ENCODE assay signal across 8 mouse cellular contexts in genomic region chr9:21469032-21470024, GRCm38 (mm10). TPM values are rescaled to one million over a fixed set of nuclear protein-coding genes. Genes with fewer than 3 reads are reported as not detected.
A peak's percentile ranks its signal among the peaks of the same experiment; 100 is the strongest.
DNase-seq lines count a peak whose midpoint lies in the region.

No protein-coding gene starts in this region.

- peak; percentile 46 for DNase-seq in gastrocnemius, postnatal 10 days
- DNase-seq in gastrocnemius, postnatal 4 days (ENCODE audit: low spot score in 2 of 2), result no peak
- DNase-seq in B cell, adult 2 months, result peak; percentile 76
- DNase-seq in adrenal gland, postnatal 10 days, result peak; percentile 71
- DNase-seq in forelimb bud, embryonic 11.5 days (ENCODE audit: low read depth, low spot score), result peak; percentile 30
- DNase-seq in kidney, postnatal 4 days, result peak; percentile 68 to 72
- DNase-seq in lung, postnatal 25 days (ENCODE audit: low spot score), result peak; percentile 65
- peak; percentile 68 for DNase-seq in testis, postnatal 10 days (ENCODE audit: low spot score)

RNA-seq across cellular contexts. Expression of gene Tmed1, which starts 40.7 kb away (rescaled TPM):
- 10 to 100 TPM; 29.5 to 31.8 TPM for total RNA-seq in gastrocnemius, postnatal 10 days (2021)
- 10 to 100 TPM; 38.3 to 40.6 TPM for total RNA-seq in gastrocnemius, postnatal 4 days (2021)
- total RNA-seq in adrenal gland, postnatal 10 days (2021), result 10 to 100 TPM; 30.3 to 30.4 TPM

RNA-seq across cellular contexts. Expression of gene Dnm2, which starts 44.6 kb away (rescaled TPM):
- total RNA-seq in gastrocnemius, postnatal 10 days (2021), result 10 to 100 TPM; 52.4 to 64.5 TPM
- total RNA-seq in gastrocnemius, postnatal 4 days (2021), result 10 to 100 TPM; 75.0 to 86.0 TPM
- total RNA-seq in adrenal gland, postnatal 10 days (2021), result 10 to 100 TPM; 79.1 to 94.7 TPM

RNA-seq across cellular contexts. Expression of gene AB124611, which starts 56.6 kb away (rescaled TPM):
- 1 to 10 TPM; 1.4 to 2.5 TPM for total RNA-seq in gastrocnemius, postnatal 10 days (2021)
- total RNA-seq in gastrocnemius, postnatal 4 days (2021), result 1 to 10 TPM; 1.9 to 2.0 TPM
- 1 to 10 TPM; 4.2 to 4.7 TPM for total RNA-seq in adrenal gland, postnatal 10 days (2021)

RNA-seq across cellular contexts. Expression of gene Qtrt1, which starts 57.7 kb away (rescaled TPM):
- 10 to 100 TPM in 1 of 2 experiments, 1 to 10 TPM in 1; 8.5 to 11.4 TPM for total RNA-seq in gastrocnemius, postnatal 10 days (2021)
- 10 to 100 TPM; 15.1 to 18.5 TPM for total RNA-seq in gastrocnemius, postnatal 4 days (2021)
- 10 to 100 TPM; 14.8 to 21.1 TPM for total RNA-seq in adrenal gland, postnatal 10 days (2021)

Comparison
In these comparisons a context has a peak if more than half of its experiments do, and no peak if none do; other contexts are left out.
1. DNase-seq: peak in gastrocnemius, postnatal 10 days (single experiment), B cell, adult 2 months (2 of 2), adrenal gland, postnatal 10 days (single experiment), forelimb bud, embryonic 11.5 days (single experiment), kidney, postnatal 4 days (2 of 2), lung, postnatal 25 days (single experiment) and testis, postnatal 10 days (single experiment); none in gastrocnemius, postnatal 4 days (0 of 2).